Mouse (Mus musculus): Measurements from ENCODE around the gene Mturn. TPM values are rescaled to one million over a fixed set of nuclear protein-coding genes. Genes with fewer than 3 reads are reported as not detected.

Gene Mturn
- polyA plus RNA-seq, 1 experiment, result 5.9 TPM

DNA sequence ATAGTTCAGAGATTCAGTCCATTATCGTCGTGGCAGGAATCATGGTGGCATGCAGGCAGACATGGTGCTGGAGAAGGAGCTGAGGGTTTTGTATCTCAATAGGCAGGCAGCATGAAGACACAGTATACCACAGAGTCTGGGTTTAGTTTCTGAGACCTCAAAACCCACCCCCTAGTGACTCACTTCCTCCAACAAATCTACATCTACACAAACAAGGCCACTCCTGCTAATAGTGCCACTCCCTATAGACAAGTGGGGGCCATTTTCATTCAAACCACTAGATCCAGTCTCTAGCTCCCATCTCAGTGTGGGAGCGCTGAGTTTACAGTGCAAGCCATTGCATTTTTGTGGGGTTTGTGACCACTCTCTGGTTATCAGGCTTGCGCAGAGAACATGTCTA lies 27.2 kb downstream of the Mturn start:
- TF ChIP-seq CTCF (IDR thresholded peaks at IDR 0.05; ENCODE audit: extremely low read depth, insufficient read depth, insufficient read length, insufficient replicate concordance), result no peak
- no peak for TF ChIP-seq POLR2A (IDR thresholded peaks at IDR 0.05; ENCODE audit: low read depth, low read length)
- 96% methylated on average over 4 of the region's 4 CpGs for WGBS
- no peak overlapping the region for H3K4me3 ChIP-seq (ENCODE audit: extremely low read depth, insufficient read depth, insufficient read length)

DNA sequence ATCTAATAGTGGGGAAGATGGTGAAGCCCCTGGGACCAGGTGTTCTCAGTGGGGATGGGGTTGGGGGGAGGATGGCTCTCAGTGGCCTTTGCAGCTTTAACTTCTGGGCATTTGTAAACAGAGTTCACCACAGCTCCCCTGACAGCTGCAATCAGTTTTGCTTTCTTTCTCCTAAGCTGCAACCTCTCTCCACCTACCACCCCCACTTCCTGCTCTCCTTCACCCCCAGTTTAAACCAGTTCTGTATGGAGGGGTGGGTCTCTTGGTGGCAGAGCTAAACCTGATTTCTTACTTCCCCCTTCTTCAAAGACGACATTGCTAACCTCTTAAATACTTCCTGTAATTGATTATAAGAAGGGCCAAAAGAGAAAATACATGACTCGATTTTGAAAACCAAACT lies 34.3 kb downstream of the Mturn start:
- no peaks in the 10 kb centered on the region for H3K36me3 ChIP-seq (ENCODE audit: control insufficient read depth, insufficient read depth, low read length)
- no peak for TF ChIP-seq POLR2A (IDR thresholded peaks at IDR 0.05; ENCODE audit: low read depth, low read length)
- no peak for TF ChIP-seq CTCF (IDR thresholded peaks at IDR 0.05; ENCODE audit: extremely low read depth, insufficient read depth, insufficient read length, insufficient replicate concordance)
- DNase-seq (ENCODE audit: low read depth in 1 of 2, low spot score in 2 of 2), result peak; percentile 21 to 49
- peak overlapping the region; percentile 74 for H3K27ac ChIP-seq (ENCODE audit: insufficient read depth, low read length)
- H3K4me3 ChIP-seq (ENCODE audit: extremely low read depth, insufficient read depth, insufficient read length), result 0 out of 2 replicates have a peak overlapping the region, but pooled peaks have one; percentile 5
- H3K4me1 ChIP-seq (ENCODE audit: control insufficient read depth, insufficient read depth, insufficient read length), result peaks cover 16% of the 10 kb centered on the region; the same call in 1 of the 2 replicates
- WGBS, result 1% methylated on average over 2 of the region's 2 CpGs
- no peaks in the 10 kb centered on the region for H3K27me3 ChIP-seq (ENCODE audit: control insufficient read depth, insufficient read depth, low read length)

More for the DNA sequence above, 27.2 kb downstream of the Mturn start:
- DNase-seq (ENCODE audit: low read depth in 1 of 2, low spot score in 2 of 2), result no peak
- no peak overlapping the region for H3K27ac ChIP-seq (ENCODE audit: insufficient read depth, low read length)
- H3K36me3 ChIP-seq (ENCODE audit: control insufficient read depth, insufficient read depth, low read length), result no peaks in the 10 kb centered on the region
- H3K4me1 ChIP-seq (ENCODE audit: control insufficient read depth, insufficient read depth, insufficient read length), result peaks cover 3% of the 10 kb centered on the region; the same call in 1 of the 2 replicates
- H3K27me3 ChIP-seq (ENCODE audit: control insufficient read depth, insufficient read depth, low read length), result no peaks in the 10 kb centered on the region

DNA sequence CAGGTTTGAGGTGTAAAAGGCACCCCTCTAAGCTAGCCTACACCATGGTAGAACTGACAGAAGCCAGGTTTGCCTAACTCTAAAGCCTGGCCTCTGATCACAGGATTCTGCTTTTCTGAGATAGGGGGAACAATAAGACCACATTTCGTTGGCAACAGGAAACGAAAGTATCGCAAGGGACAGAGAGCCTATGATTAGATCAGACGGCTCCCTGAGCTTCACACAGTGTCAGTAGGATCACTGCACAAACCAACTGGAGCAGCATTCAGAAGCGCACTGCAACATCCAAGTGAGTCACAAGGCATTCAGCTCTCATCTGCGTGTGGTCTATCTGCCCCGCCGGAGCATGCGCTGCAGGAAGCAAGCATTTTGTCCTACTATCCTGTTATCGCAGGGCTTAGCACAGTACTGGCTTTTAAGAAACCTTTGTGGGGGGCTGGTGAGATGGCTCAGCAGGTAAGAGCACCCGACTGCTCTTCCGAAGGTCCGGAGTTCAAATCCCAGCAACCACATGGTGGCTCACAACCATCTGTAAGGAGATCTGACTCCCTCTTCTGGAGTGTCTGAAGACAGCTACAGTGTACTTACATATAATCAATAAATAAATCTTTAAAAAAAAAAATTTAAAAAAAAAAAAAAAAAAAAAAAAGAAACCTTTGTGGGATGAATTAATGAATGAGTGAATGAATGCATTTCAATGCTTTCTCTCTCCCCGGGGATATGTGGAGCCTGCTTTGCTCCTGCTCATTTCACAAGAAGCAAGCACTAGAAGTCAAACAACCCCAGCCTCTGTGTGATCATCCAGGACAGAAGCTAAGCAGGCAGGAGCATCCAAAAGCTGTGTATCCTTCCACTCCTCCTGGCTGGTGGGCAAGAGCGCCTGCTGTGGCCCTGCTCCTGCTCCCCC lies 37.6 kb downstream of the Mturn start:
- TF ChIP-seq POLR2A (IDR thresholded peaks at IDR 0.05; ENCODE audit: low read depth, low read length) (no peak), CTCF (IDR thresholded peaks at IDR 0.05; ENCODE audit: extremely low read depth, insufficient read depth, insufficient read length, insufficient replicate concordance) (no peak)
- DNase-seq (ENCODE audit: low read depth in 1 of 2, low spot score in 2 of 2), result peak in 1 of 2 experiments; percentile 21
- Histone ChIP-seq H3K4me1 (ENCODE audit: control insufficient read depth, insufficient read depth, insufficient read length) (peaks cover 16% of the 10 kb centered on the region; the same call in 1 of the 2 replicates), H3K36me3 (ENCODE audit: control insufficient read depth, insufficient read depth, low read length) (no peaks in the 10 kb centered on the region), H3K27me3 (ENCODE audit: control insufficient read depth, insufficient read depth, low read length) (no peaks in the 10 kb centered on the region), H3K4me3 (ENCODE audit: extremely low read depth, insufficient read depth, insufficient read length) (no peak overlapping the region; the same call in 1 of the 2 replicates), H3K27ac (ENCODE audit: insufficient read depth, low read length) (peak overlapping the region; percentile 35)
- WGBS, result 18% methylated on average over 15 of the region's 15 CpGs

DNA sequence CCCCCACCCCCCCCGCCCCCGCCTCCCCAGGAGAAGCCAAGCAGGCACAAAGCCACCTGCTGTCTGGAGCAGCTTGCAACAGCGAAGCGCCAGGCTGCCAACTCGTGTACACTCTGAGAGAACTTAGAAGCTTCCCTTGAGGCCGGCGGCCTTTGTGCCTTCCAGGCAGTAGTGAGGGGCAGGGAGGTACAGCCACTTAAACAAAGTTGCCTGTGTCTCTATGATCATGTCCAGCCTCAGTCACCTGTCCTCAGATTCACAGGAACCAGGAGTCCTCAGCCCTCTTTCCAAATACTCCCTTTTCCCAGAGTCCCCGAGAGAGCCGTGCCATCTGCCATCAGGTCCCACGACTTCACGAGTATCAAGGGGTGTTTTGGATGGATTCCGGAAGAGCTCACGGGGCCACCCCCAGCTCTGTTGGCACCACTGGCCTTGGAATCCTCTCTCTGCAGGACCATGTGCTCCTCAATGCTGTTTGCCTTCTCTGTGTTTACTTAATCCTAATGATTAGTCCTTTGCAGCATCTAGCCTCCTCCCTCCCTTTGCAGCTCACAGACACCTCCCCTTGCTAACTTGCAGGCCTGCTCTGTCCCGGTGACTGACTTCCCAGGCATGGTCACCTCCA lies 38.4 kb downstream of the Mturn start:
- Histone ChIP-seq H3K4me3 (ENCODE audit: extremely low read depth, insufficient read depth, insufficient read length) (no peak overlapping the region), H3K4me1 (ENCODE audit: control insufficient read depth, insufficient read depth, insufficient read length) (peaks cover 14% of the 10 kb centered on the region; the same call in 1 of the 2 replicates), H3K36me3 (ENCODE audit: control insufficient read depth, insufficient read depth, low read length) (no peaks in the 10 kb centered on the region), H3K27ac (ENCODE audit: insufficient read depth, low read length) (no peak overlapping the region), H3K27me3 (ENCODE audit: control insufficient read depth, insufficient read depth, low read length) (no peaks in the 10 kb centered on the region)
- WGBS, result 60% methylated on average over 14 of the region's 14 CpGs
- DNase-seq (ENCODE audit: low read depth in 1 of 2, low spot score in 2 of 2), result no peak
- no peak for TF ChIP-seq POLR2A (IDR thresholded peaks at IDR 0.05; ENCODE audit: low read depth, low read length)
- no peak for TF ChIP-seq CTCF (IDR thresholded peaks at IDR 0.05; ENCODE audit: extremely low read depth, insufficient read depth, insufficient read length, insufficient replicate concordance)

DNA sequence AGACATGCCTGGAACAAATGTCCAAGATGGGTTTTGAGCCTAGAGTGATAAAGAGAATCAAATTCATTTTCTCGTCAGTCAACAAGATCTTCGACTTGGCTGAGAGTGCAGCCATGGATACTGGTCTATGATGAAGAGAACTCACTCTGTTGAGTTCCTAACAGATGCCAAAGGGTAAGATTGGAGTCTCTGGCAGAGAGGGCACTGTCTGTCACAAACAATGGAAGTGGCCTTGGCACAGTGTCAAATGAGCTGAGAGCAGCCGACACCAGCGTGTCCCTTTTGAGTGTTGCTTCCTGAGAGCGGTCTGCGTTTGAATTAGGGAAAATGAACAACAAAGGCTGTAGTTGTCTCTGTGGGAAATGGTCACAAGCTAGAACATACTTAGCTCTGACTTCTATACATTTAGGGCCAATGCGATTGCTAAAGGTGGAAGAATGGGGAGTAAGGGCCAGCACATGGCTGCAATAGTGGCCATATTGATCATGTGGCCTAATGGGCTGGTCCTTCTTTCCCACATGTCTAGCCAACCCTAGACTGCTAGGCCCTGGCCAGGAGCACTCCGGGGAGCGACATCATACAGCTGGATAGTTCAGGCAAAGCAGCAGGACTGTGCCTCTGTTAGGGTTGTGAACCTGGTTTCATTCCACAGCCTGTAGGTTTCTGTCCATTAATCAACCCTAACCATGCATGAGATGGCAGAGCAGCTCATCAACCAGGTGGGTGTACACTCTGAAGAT lies 39.3 kb downstream of the Mturn start:
- DNase-seq (ENCODE audit: low read depth in 1 of 2, low spot score in 2 of 2), result no peak
- H3K4me3 ChIP-seq (ENCODE audit: extremely low read depth, insufficient read depth, insufficient read length), result no peak overlapping the region
- peaks cover 6% of the 10 kb centered on the region; the same call in 1 of the 2 replicates for H3K4me1 ChIP-seq (ENCODE audit: control insufficient read depth, insufficient read depth, insufficient read length)
- no peak for TF ChIP-seq CTCF (IDR thresholded peaks at IDR 0.05; ENCODE audit: extremely low read depth, insufficient read depth, insufficient read length, insufficient replicate concordance)
- TF ChIP-seq POLR2A (IDR thresholded peaks at IDR 0.05; ENCODE audit: low read depth, low read length), result no peak
- no peak overlapping the region for H3K27ac ChIP-seq (ENCODE audit: insufficient read depth, low read length)
- H3K36me3 ChIP-seq (ENCODE audit: control insufficient read depth, insufficient read depth, low read length), result no peaks in the 10 kb centered on the region
- H3K27me3 ChIP-seq (ENCODE audit: control insufficient read depth, insufficient read depth, low read length), result no peaks in the 10 kb centered on the region
- 92% methylated on average over 9 of the region's 9 CpGs for WGBS

DNA sequence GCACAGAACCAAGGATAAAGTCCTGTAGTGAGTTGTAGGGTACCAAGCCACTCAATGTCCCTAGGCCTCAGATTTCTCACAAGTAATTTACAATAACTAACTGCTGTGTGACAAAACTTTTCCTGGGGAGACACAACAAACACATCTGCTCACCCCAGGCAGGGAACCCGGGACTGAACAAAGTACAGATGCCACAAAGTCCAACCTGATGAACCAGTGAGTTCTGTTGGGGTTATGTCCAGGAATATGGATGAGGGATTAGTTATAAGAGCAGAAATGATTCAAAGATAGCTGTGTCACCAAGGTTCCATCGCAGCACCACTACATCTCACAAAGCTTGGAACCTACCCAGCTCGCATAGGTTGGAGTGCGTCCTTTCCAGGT lies 39.8 kb downstream of the Mturn start:
- Histone ChIP-seq H3K27me3 (ENCODE audit: control insufficient read depth, insufficient read depth, low read length) (no peaks in the 10 kb centered on the region), H3K4me1 (ENCODE audit: control insufficient read depth, insufficient read depth, insufficient read length) (peaks cover 2% of the 10 kb centered on the region; the same call in 1 of the 2 replicates), H3K4me3 (ENCODE audit: extremely low read depth, insufficient read depth, insufficient read length) (no peak overlapping the region), H3K27ac (ENCODE audit: insufficient read depth, low read length) (no peak overlapping the region), H3K36me3 (ENCODE audit: control insufficient read depth, insufficient read depth, low read length) (no peaks in the 10 kb centered on the region)
- TF ChIP-seq CTCF (IDR thresholded peaks at IDR 0.05; ENCODE audit: extremely low read depth, insufficient read depth, insufficient read length, insufficient replicate concordance) (no peak), POLR2A (IDR thresholded peaks at IDR 0.05; ENCODE audit: low read depth, low read length) (no peak)
- WGBS, result 98% methylated on average over 4 of the region's 4 CpGs
- no peak for DNase-seq (ENCODE audit: low read depth in 1 of 2, low spot score in 2 of 2)

All from spleen, adult 2 months (tissue).